Mouse (Mus musculus) brain, embryonic 14.5 days (tissue): ENCODE data around the gene Srrm2. TPM values are rescaled to one million over a fixed set of nuclear protein-coding genes. Genes with fewer than 3 reads are reported as not detected.
A peak's percentile ranks its signal among the peaks of the same experiment; 100 is the strongest.

Experiments
- DNase-seq: peaks from one replicate; pipeline ENCODE4 v3.0.0-alpha.2; 2011; ENCODE audit warnings: low read depth
- CTCF ChIP-seq: fragments of 200-500 bp; IDR thresholded peaks from 2 replicates; pipeline ENCODE4 v1.5.1; 2012; ENCODE audit warnings: inconsistent platforms, mild to moderate bottlenecking, moderate library complexity, borderline replicate concordance; ENCODE audit not compliant: insufficient read depth, insufficient read length; ENCODE audit errors: extremely low read depth
- POLR2A ChIP-seq: fragments of 200-500 bp; IDR thresholded peaks from 2 replicates; pipeline ENCODE4 v1.6.1; 2012; ENCODE audit warnings: mild to moderate bottlenecking, inconsistent platforms, borderline replicate concordance; ENCODE audit not compliant: poor library complexity, insufficient read depth, insufficient read length, severe bottlenecking; ENCODE audit errors: extremely low read depth
- polyA plus RNA-seq: library from polyadenylated mRNA; depleted of rRNA; stranded (reverse); fragments of >200 nt; gene quantifications from 2 replicates; pipeline ENCODE4 v1.2.3, GENCODE M21; 2012

Srrm2 gene
- polyA plus RNA-seq, 1 experiment = 826 TPM

DNA sequence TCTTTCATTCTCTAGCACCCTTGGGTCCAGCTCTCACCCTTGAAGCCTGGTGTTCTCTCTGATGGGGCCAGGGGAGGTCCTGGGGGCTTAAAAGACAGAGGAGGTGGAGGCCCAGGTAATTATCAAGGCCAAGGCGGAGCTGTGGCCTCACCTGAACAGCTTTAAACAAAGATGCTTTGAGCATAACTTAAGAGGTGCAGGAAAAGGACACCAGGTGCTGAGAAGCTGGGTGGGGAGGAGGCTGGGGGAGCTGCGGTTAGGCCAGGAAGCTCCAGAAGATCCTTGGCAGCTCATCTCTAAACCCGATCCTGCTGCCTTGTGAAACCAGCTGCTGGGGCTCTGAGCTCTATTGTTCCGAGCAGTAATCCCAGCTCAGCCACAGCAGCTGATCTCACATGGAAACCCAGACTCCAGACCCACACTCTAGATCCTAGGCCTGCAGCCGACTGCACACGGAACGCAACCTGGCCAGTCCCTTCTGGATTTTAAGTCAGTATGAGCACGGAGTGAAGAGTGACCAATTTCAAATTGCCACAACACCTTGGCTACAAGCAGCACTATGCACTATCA, 45.8 kb downstream of the Srrm2 start, which contains the start of gene Prss33:
TSS of gene Prss33 (minus strand) at position 51 of the 570 bp plus-strand sequence.
- TF ChIP-seq POLR2A (no peak), CTCF (no peak)

DNA sequence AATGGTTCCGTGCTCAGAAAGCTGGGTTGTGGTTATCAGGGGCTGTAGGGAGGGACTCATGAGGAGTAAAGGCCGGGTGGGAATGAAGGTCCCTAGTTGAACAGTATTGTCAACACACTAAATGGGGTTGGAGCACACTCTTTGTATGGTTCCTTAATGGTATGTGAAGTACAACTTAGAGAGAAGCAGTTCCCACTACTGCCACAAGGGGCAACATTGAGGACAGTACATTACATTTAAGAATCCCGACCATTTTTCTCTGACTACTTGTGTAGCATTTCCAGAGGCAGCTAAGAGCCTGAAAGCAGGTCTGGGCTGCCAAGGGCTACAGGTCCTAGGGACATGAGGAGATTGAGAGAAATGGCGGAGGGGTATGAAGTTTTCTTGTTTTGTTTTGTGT, 50.8 kb downstream of the Srrm2 start:
- TF ChIP-seq CTCF (peak; percentile 62), POLR2A (no peak)

More for the DNA sequence above, 45.8 kb downstream of the Srrm2 start, which contains the start of gene Prss33:
- DNase-seq = peak; percentile 41

DNA sequence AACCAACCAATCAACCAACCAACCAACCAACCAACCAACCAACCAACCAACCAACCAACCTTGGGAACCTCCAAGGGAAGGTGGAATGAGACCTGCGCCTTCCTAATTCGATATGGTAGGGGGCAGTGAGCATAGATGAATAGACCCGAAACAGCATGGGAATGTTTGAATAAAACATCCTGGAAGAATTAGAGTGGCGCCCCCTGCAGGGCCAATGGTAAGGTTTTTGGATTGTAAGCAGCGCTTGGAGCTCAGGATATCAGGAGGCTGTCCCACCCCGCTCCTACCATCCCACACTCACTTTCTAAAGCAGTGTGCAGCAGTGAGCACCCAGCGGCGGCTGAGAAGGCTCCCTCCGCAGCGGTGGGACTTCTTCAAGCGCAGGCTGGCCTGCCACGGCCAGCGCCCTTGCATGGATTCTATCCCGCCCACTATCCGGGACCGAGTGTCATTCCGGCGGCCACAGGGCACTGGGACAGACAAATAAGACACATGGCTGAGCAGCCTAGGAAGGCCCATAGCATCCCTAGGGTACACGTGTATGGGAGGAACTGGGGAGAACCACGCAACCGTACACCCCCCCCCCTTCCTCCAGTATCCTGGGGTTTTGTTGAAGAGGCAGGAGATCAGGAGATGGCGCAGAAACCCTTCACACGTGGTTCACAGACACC, 52.9 kb downstream of the Srrm2 start:
- TF ChIP-seq CTCF (peak; percentile 15; the same call in 1 of the 2 replicates), POLR2A (no peak)
- DNase-seq = no peak

More for the DNA sequence above, 50.8 kb downstream of the Srrm2 start:
- peak; percentile 79 for DNase-seq

- TF ChIP-seq CTCF (peak; percentile 66), POLR2A (no peak)
- DNase-seq = peak; percentile 45
Measured at GRCm38 (mm10) chr17:23843812-23844273, 53.5 kb downstream of the Srrm2 start, which contains the start of the genes Prss32 and Prss41. Gene Prss32 (plus strand): TSS chr17:23843855. Gene Prss41 (minus strand): TSS chr17:23844172.

DNA sequence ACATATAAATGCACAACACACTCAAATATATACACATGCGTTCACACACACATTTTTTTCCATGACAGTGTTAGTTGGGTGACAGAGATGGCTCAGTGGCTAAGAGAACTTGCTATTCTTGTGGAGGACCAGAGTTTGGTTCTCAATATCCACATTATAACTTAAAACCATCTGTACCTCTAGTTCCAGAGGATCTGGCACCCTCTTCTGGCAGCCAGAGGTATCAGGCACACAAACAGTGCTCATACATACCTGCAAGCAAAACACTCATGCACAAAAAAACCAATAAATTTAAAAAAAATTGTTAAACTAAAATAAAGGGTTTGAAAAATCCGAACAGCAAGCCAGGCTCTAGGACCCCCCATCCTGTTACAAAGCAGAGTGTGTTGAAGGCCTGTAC, 59.7 kb downstream of the Srrm2 start:
- no peak for DNase-seq
- TF ChIP-seq POLR2A (no peak), CTCF (peak; percentile 18; the same call in 1 of the 2 replicates)

DNA sequence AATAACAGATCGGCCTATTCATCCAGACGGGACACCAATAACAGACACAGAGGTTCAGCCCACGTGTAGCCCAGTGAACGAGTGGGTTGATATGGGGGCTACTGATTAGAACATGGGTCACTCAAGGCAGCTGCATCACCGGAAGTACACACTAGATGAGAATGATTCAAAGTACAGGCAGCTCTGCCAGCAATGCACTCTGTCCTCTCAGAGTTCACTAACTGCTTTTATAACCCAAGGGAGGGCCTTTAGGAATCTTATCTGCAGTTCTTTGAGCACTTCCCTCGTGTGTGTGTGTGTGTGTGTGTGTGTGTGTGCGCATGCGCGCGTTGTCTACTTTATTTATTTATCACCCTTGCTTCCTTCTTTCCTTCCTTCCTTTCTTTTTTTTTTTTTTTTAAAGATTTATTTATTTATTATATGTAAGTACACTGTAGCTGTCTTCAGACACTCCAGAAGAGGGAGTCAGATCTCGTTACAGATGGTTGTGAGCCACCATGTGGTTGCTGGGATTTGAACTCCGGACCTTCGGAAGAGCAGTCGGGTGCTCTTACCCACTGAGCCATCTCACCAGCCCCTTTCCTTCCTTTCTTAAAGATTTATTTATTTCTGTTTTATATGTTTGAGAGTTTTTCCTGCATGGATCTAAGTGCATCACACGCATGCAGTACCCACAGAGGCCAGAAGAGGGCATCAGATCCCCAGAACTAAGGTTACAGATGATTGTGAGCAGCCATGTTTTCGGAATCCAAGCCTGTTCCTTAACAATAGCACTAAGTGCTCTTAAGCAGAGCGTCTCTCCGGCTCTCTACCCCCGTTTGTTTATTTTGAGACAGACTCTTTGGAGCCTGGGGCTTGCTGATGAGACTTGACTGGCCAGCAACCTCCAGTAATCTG, 60.8 kb downstream of the Srrm2 start:
- TF ChIP-seq POLR2A (no peak), CTCF (peak; percentile 75; the same call in 1 of the 2 replicates)

GRCm38 (mm10) chr17:23853292-23853691, 63.0 kb downstream of the Srrm2 start:
- DNase-seq = peak; percentile 45
- TF ChIP-seq CTCF (peak; percentile 67), POLR2A (no peak)

More for the DNA sequence above, 60.8 kb downstream of the Srrm2 start:
- DNase-seq = peak; percentile 85

DNA sequence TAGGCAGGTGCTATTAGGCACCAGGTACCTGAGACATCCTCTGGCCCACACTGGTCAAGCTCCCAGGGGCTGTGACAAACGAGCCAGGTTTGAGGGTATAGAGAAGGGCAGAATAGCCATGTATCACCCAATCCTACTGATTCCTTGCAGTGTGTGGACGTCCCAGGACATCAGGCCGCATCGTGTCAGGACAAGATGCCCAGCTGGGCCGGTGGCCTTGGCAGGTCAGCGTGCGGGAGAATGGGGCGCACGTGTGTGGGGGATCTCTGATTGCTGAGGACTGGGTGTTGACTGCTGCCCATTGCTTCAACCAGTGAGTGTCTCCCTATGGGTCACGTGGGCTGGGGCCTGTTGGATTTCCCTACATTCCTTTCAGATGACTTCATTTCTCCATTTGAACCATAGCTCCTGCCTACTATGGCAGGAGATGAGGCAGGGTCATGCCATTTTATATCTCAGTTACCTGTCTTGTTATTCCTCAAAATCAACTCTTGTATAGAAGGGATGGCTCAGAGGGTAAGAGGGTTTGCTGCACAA, 64.0 kb downstream of the Srrm2 start:
- TF ChIP-seq CTCF (no peak), POLR2A (no peak)
- DNase-seq = no peak

- TF ChIP-seq POLR2A (no peak), CTCF (no peak)
- DNase-seq = no peak
Measured at GRCm38 (mm10) chr17:23857193-23857592, 66.9 kb downstream of the Srrm2 start.

- DNase-seq = no peak
- TF ChIP-seq POLR2A (no peak), CTCF (no peak)
Measured at GRCm38 (mm10) chr17:23857913-23858312, 67.6 kb downstream of the Srrm2 start.

DNA sequence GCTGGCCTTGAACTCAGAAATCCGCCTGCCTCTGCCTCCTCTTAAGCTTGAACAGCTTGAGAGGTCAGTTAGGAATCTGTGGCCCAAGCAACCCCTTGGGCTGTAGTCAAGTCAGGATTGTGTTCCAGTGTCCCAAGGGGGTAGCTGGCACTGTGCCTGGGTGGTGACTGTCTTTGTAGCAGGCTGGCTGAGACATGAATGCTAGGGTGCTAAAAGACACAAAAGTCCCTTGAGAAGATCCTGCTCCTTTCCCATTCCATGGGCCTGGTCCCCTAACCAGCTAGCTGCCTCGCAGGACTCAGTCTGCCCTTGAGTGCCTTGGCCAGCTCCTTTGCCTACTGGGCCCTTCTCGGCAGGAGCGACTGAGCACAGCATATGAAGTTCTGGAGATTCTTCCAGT, 72.6 kb downstream of the Srrm2 start:
- TF ChIP-seq POLR2A = no peak
- no peak for DNase-seq

GRCm38 (mm10) chr17:23867756-23868155, 77.4 kb downstream of the Srrm2 start, which contains the start of gene Prss21:
Gene Prss21 (plus strand): TSS chr17:23868056.
- DNase-seq = no peak
- TF ChIP-seq CTCF (no peak), POLR2A (no peak)
